Mouse (Mus musculus) heart, postnatal 10 days (tissue): ENCODE results near the gene Adh4. TPM values are rescaled to one million over a fixed set of nuclear protein-coding genes. Genes with fewer than 3 reads are reported as not detected.
A peak's percentile ranks its signal among the peaks of the same experiment; 100 is the strongest.
"Not testable (repeated sequence)": the region's sequence is repeated elsewhere in the genome, so short reads cannot be mapped to it uniquely, and the experiment has no call there.

ENCODE experiments used
- DNase-seq, 2 experiments: peaks; one replicate each; pipeline ENCODE4 v3.0.0; 2021
- intact Hi-C: fragments of 180-260 bp; cut with DNase I; formaldehyde crosslinking; loops from one replicate; pipeline ENCODE4 v1.15.1; 2025
- total RNA-seq, 2 experiments: library from RNA; stranded (reverse); gene quantifications; 2 replicates each; pipeline ENCODE4 v1.2.3; 2021

The Adh4 gene
- total RNA-seq, 2 experiments from 2014 or later: not detected

DNA sequence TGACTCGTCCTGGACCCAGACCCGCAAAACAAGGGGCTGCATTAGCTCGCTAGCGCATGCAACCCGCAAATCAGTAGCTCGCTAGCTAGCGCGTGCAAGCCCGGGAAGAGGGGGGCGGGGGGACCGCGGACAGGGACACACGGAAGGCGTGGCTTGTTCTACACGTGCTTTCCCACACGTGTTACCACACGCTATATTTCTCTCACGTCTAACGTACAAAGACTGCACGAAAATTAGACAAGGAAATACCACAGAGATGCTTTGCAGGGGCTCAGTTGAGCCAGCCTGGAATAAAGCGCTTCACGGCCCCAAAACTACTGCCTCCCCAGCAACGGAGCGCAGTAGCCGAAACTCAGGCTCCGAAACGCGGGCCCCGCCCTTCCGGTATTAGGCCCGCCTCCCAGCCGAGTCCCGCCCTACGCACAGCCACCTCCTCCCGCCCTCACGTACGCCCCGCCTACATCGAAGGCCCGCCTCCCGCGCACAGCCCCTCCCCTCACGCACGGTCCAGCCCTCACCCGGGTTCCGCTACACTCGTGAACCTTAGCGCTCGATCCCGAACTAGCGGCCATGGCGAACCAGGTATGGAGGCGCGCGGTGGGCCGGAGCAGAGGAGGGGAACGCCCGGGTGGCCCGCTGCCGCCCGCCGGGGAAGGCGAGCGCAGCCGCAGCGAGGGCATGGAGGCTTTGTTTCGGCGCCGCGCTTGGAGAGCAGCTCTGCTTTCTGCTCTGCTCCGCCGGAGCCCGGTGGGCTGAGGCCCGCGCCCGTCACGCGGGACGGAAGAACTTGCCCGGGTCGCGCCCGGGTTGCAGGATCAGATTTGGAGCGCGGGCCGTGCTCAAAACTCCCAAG, 27.6 kb downstream of the Adh4 start, which contains the start of gene Adh5:
Gene Adh5, plus strand, starts transcription at position 482 of the 853 bp plus-strand sequence.
- peak; percentile 93 to 94 for DNase-seq
- intact Hi-C loops: loop anchor here (2.0 to 5.0 kb wide), 2 partner anchors 46 to 634 kb away; partner anchors contain the start of genes Metap1 and Rap1gds1

DNA sequence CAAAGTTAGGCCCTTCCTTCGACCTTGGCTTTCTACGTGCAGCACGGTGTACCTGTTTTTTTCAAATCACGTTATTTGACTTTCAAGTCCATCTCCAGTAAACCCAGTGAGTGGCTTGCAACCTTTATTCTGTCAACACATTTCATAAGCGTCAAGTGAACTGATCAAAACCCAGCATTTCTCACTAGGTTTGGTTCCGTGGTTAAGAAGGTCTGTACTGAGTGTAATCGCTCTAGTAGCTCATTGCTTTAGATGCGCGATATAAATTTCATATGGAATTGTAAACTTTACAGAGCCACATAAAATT, 28.2 kb downstream of the Adh4 start:
- intact Hi-C loops: loop anchor here (2.0 to 5.0 kb wide), 2 partner anchors 45 to 634 kb away; partner anchors contain the start of genes Metap1 and Rap1gds1
- no peak for DNase-seq

DNA sequence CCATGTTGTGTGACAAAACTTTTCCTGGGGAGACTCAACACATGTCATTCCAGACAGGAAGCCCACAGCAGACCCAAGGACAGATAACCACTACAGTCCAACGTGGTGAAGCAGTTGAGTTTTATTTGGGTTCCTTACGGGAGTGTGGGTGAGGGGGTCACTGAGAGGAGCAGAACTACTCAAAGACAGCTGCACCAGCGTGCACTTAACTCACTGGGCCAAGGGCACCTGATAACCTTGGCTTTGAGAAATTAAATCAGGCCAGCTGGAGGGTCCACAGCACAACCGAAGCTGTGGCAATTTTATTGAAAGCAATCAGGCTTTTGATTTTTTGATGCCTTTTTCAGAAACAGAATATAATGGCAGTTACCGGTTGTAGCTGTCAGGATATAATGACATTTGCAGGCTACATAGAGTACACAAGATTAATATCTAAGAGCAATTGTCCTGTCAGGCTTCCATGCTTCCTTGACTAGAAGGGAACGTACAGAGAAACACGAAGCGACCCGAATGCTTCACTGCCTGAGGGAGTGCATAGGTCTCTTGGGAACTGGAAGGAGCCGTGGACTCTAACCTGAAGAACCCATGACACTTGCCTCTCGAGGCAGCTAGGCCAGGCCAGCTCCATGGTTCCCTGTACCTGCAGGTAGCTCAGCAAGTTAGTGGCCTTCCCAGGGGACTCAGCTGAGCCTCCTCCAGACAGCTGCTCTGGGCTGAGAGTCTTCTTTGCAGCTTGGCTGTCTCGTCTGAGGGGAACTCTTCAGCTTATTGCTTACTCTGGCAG, 33.0 kb downstream of the Adh4 start:
- no peak for DNase-seq
- intact Hi-C loops: no loop called here

DNA sequence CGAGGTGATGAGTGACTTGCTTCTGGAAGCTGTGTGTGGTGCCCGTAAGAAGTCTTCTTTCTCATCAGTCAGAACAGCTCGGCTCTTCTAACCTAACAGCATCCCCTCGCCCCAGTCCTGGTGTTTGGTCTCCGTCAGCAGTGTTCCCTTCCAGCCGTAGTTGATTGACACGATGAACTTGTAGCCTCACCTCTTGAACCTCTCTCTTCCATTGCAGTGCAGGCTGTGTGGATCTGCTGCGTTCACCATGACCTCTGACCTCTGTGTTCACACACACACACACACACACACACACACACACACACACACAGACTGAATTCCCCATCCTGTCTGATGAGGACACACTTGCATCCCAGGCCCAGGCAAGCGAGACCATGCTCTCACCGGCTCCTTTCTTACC, 36.9 kb downstream of the Adh4 start:
- DNase-seq: no peak
- intact Hi-C loops: no loop called here

DNA sequence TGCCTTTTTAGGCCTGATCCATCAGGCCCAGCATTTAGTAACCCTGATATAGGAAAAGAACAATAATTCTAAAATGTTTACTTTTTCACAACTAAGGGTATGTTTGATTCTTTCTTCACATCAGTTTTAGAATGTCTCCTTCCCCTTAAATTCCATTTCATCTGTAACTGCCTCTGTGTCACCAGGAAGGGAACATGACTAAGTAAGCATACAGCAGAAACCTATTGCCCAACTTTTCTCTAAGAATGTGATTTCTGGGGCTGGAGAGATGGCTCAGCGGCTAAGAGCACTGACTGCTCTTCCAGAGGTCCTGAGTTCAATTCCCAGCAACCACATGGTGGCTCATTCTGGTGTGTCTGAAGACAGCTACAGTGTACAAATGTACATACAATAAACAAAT, 39.0 kb downstream of the Adh4 start:
- no peak for DNase-seq
- intact Hi-C loops: no loop called here

DNA sequence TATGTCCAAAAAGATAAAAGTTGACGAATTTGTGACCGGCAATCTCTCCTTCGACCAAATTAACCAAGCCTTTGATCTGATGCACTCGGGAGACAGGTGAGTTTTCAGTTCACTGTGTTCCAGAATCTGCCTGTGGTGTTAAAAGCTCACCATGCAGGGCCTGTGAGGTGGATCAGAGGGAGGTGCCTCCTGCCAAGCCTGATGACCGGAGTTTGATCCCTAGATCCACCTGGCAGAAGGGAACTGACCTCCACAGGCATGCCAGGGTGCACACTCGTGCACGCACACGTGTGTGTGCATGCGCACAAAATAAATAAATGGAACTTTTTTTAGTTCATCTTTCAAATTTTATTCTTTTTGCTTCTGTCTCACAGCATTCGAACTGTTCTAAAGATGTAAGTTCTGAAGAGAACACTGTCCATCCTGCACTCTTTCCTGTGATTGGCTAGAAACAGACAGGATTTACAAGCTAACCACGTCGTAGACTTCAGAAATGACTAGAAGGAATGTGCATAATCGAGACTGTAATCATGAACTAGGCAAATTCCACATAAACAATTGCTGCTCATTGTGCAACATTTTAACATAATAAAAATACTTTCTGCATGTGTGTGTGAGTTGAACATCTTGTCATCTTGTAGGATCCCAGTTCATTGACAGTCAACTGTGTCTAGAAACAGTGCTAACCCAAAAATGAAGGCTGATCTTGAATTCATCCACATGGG, 39.6 kb downstream of the Adh4 start:
- intact Hi-C loops: loop anchor here (5.0 kb wide), 1 partner anchor 167 kb away; no protein-coding TSS in a partner anchor
- no peak for DNase-seq

DNA sequence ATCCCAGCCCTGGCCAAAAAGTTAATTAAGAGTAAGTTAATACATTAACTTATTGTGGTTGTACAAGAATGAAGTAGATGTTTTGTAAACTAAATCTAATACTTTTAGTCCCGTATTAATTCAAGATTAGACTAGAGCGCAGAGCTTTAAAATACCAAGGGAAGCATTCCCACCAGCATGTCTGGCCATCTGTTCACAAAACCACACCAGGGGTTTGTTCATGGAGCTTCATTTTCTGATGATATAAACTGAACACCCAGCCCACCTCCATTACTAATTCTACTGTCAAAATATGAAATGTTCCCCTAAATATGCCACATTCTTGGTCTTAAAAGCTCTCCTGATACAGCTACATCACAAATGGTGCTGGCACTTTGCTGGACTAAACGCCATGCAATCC, 43.2 kb downstream of the Adh4 start:
- intact Hi-C loops: loop anchor here (5.0 kb wide), 1 partner anchor 164 kb away; no protein-coding TSS in a partner anchor

DNA sequence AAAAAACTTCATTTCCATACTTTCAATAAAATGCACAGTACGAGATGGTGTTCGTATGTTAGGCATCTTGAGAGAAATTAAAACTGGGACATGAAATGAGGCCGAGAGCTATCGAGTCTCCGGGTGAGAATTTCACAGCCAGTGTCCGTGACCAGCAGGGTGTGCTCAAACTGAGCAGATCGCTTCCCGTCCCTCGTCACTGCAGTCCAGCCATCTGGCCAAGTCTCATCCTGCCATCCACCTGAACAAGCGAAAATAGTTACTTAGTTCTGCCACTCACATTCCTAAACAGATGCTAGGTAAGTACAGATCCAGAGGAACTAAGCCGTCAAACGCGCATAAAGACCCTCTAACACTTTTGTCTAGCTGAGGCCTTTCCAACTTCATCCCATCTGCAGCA, 45.0 kb downstream of the Adh4 start:
- DNase-seq: peak in 1 of 2 experiments; percentile 19

More for the DNA sequence above, 43.2 kb downstream of the Adh4 start:
- no peak for DNase-seq

DNA sequence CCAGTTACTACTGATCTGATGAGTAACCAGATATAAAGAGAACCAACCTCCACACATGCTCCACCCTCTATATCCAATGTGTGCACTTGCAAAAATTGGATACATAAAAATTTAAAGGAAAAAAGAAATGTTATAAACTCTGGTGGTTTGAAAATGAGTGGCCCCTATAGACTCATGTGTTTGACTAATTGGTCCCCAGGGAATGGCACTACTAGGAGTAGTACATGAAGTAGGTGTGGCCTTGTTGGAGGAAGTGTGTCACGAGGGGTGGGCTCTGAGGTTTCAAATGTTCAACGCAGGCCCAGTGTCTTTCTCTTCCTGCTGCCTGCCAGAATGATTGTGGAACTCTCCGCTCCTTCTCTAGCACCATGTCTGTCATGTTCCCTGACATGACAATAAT, 46.6 kb downstream of the Adh4 start:
- intact Hi-C loops: loop anchor here (2.0 kb wide), 1 partner anchor 445 kb away; no protein-coding TSS in a partner anchor
- DNase-seq: no peak

More for the DNA sequence above, 45.0 kb downstream of the Adh4 start:
- intact Hi-C loops: no loop called here

DNA sequence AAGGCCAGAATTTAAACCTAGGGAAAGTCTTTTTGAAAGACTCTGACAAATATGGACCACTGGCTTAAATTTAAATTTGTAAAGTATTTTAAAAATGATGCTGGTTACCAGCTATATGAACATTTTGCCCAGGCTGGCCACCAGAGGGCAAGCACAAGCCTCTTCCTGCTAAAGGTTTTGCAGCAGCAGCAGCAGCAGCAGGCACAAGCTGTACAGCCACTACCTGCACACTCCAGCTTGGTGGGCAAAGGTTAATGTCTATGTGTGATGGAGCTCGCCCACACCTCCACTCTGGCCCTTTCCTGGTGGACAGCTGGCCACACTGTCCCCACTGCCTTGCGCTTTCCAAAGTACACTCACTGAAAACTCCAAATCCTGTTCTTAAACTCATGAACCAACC, 47.9 kb downstream of the Adh4 start:
- intact Hi-C loops: loop anchor here (2.0 kb wide), 1 partner anchor 444 kb away; no protein-coding TSS in a partner anchor
- peak in 1 of 2 experiments; percentile 34 for DNase-seq

DNA sequence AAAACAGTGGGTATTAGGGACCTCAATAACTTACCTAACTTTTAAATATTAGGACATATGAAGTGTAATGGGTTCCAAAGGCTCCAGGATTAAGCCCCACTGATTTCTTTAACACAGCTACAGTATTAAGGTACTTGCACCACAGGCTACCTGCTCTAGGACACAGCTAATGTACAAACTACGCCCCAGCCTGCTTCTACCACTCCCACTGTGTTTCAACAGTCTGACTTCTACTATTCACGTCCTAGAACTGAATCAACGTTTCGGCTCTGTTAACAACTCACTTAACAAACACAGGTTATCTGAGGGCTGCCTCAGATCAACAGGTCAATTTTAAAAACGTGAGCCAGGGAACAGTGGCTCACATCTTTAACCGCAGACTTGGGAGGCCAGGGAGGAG, 48.5 kb downstream of the Adh4 start:
- intact Hi-C loops: loop anchor here (2.0 kb wide), 1 partner anchor 443 kb away; no protein-coding TSS in a partner anchor
- no peak for DNase-seq

DNA sequence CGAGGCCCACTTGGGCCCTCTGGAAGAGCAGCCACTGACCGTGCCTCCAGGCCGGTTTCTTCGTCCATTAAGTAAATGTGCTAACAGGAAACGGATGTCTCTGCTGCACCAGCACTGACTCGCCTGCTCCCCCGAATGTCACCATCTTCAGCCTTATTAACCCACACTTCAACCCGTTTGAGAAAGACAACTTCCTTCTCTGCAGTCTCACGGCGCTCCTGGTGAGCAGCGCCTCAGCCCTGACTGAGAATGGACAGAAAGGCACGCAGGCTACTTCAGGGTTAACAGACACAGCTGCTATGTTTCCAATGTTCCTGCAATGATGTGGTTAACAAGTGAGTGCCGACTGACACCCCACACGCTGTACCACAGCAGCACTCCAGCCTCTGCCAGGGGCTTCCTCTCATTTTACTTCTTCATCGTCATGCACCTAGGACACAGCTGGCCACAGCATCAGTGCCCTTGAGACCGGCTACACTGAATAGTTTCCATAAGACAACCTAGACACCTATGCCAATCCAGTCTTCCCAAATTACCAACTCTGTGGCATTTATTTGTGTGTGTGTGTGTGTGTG, 49.4 kb downstream of the Adh4 start:
- no peak for DNase-seq
- intact Hi-C loops: no loop called here

DNA sequence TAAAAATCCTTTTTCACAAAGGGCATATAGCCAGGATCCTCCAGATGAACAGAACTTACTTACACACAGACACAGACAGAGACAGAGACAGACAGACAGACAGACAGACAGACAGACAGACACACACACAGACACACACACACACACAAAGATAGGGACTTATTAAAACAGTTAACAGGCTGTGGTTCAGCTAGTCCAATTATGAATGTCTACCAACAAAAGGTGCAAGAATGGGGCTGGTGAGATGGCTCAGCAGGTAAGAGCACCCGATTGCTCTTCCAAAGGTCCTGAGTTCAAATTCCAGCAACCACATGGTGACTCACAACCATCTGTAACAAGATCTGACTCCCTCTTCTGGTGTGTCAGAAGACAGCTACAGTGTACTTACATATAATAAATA, 51.4 kb downstream of the Adh4 start:
- DNase-seq, intact Hi-C loops: not testable (repeated sequence)

DNA sequence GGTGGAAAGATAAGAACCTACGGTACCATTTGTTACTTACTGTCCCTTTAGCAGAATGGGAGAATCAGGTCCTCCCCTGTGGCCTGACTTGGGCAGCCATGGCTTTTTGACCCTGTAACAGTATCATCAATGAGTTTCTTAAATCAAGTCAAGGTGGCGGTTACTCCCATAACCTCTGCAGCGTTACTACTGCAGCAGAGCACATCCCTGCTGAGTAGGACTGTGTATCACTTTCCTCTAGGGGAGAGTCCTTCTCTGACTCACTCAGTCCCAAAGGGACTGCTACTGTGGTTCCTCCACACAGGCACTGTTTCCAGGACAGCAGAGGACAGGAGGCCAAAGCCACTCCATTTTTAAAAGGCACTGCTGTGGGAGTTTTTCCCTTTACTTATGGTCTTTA, 55.8 kb downstream of the Adh4 start:
- intact Hi-C loops: no loop called here

DNA sequence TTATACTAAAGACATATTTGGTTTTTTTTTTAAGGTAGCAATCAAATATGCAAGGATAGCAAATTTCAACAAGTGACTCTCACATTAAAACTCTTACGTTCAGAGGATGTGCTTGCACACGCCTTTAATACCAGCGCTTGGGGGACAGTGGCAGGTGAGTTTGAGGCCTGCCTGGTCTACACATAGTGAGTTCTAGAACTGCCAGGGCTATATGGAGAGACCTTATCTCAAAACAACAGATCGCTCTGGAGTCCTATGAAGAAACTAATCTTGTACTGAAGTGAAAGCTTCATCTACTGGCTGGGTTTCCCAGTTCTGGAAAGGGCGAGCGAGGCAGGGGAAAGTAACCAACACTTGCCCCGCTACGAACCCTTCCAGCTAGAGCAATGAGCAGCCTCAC, 64.2 kb downstream of the Adh4 start:
- DNase-seq: no peak
- intact Hi-C loops: no loop called here

More for the DNA sequence above, 55.8 kb downstream of the Adh4 start:
- no peak for DNase-seq

Other genes with a start within 250 kb of the Adh4 start
- gene 4930579F01Rik, start 221.6 kb upstream of the Adh4 start, total RNA-seq: not detected
- under 1 TPM in 1 of 2 experiments, not detected in 1; 0.10 TPM for gene Adh7, start 197.7 kb upstream of the Adh4 start, total RNA-seq
- 10 to 100 TPM; 24.1 to 54.7 TPM for gene Adh1, start 154.5 kb upstream of the Adh4 start, total RNA-seq
- not detected for gene Adh6a, start 102.2 kb upstream of the Adh4 start, total RNA-seq
- gene Adh6b, start 73.7 kb upstream of the Adh4 start, total RNA-seq: 1 to 10 TPM; 1.3 to 2.2 TPM
- gene Adh5, start 27.6 kb downstream of the Adh4 start, total RNA-seq: 100 to 1,000 TPM; 106 to 112 TPM
- 10 to 100 TPM; 45.3 to 45.5 TPM for gene Metap1, start 74.0 kb downstream of the Adh4 start, total RNA-seq
- 100 to 1,000 TPM; 125 to 138 TPM for gene Eif4e, start 110.7 kb downstream of the Adh4 start, total RNA-seq